Mouse (Mus musculus) gastrocnemius, postnatal 36 days (tissue): ENCODE data around the gene Fam129a. TPM values are rescaled to one million over a fixed set of nuclear protein-coding genes. Genes with fewer than 3 reads are reported as not detected.
A peak's percentile ranks its signal among the peaks of the same experiment; 100 is the strongest.
"Not testable (repeated sequence)": the region's sequence is repeated elsewhere in the genome, so short reads cannot be mapped to it uniquely, and the experiment has no call there.

Experiments
- DNase-seq, 2 experiments: peaks; one replicate each; pipeline ENCODE4 v3.0.0; 2022
- intact Hi-C: fragments of 180-260 bp; cut with DNase I; formaldehyde crosslinking; loops from one replicate; pipeline ENCODE4 v1.15.1; 2025
- total RNA-seq, 2 experiments: library from RNA; stranded (reverse); gene quantifications; 2 replicates each; pipeline ENCODE4 v1.2.3; 2021

The Fam129a gene
- total RNA-seq, 2 experiments from 2014 or later, result 9.5 to 10.4 TPM

DNA sequence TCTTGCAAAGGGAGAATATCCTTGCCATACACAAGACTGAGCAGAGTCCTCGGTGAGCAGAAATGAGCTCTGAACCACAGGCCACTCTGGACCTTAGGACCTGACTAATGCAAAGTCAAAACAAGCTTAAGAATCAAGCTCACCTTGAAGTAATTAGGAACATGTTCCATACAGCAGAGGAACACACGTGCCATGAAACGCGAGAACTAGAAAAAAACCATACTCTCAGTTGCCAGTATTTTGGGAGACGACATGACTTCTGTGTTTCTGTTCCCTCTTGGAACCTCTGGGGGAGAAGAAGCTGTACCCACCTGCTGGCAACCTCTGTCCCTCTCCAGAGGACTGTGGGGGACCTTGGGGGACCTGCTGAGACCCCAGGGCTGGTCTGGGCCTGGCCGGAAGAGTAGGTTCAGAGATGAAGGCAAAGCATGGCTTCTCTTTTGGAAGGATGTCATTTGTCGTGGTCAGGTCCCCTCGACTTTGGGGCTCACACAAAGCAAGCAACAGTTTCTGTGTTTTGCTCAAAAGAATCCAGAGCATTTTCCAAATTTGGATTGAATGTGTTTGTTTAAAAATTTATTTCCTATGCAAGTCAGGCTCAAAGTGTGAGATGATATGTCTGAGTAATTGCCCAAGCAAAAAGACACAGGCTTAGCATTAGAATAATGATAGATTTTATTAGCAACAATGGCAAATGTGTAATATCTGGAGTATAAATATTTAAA is 12.6 kb downstream of the Fam129a start:
- intact Hi-C loops, result no loop called here
- no peak for DNase-seq

DNA sequence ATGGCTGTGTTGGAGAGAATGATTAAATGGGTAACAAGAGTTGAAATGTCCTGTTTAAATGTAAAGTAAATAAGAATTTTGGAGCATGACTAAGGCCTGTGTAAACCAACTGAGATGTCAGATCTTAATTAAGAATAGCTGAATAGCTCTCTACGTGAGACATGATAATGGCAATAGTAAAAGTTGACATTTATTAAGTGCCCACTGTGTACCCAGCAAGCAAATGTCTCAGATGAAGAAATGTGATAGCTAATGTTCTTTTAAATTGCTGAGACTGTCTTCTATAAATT is 13.1 kb downstream of the Fam129a start:
- intact Hi-C loops, result no loop called here
- DNase-seq, result no peak

DNA sequence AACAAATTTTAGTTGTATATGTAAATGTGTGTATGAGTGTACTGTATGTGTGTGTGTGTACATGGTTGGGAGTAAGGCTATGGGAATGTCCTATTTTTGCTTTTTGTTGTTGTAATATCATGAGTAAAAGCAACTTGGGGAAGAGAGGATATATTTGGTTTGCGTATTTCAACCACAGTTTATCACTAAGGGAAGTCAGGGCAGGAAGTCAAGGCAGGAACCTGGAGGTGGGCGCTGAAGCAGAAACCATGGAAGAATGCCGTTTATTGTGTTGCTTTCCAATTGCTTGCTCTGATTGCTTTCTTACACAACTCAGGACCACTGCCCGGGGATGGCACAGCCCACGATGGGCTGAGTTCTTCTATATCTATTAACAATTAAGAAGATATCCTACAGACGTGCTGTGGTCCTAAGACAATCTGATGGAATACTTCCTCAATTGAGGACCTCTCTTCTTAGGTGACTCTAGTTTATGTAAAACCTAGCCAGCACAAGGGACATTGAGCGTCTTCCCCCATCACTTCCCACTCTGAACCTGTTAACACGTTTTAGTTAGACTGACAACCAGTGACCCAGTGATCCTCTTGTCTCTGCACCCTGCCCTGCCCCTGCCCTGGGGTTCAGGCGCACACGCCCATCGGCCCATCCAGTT is 13.7 kb downstream of the Fam129a start:
- DNase-seq, result no peak
- intact Hi-C loops, result no loop called here

DNA sequence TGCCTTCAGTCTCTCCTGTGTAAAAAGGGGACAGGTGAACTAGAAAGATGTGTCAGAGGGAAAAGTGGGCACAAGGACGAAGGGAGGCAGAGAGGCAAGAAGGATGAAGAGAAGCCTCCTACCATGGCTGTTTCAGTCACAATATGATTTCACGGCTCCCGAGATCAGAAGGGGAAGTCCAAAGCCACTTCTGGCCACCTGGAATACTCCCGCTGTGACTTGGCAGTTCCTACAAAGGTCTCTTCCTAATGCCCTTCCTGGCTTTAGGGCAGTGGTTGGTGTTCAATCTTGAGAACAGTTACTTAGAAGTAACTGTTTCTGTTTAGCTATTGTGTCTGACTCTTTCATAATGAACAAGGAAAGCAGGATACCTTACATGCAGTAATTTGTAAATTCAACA is 14.7 kb downstream of the Fam129a start:
- intact Hi-C loops, result no loop called here
- DNase-seq, result no peak

DNA sequence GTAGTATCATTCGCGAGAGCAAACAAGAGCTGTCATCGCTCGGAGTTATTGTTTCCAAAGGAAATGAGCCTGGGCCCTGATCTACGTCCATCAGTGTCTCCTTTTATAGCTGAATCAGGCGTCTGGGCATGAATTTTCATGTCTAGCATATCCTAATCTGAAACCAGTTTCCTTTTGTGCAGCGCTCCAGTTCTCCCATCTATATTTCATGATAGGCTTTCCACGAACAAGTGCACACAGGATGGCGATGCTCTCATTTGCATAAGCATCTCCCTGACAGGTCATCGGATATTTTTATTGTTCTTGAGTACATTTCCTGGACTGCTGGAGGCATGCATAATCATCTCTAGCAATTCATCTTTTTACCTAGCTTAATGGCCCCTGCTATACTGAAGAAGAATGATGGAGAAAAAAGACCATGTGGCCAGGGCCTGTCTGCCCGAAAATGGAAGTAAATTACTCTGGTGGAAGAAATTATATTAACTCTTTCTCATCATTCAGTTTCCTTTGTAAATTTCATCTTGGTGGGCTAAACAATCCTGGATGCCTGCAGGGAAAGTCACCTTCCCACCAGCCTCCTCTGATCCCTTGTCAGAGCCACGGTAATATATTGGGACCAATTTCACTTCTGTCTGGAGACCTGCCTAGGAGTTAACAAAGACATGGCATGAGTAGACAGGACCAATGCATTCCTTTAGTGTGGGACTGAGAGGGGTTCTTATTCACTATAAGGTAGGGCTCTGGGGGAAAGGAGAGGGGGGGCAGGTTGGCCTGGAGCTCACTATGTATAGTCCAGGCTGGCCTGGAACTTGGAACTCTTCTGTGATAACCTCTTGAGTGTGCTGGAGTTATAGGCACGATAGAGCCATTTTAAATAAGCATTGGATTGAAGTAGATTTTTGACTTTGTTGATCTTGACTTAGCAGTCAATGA is 21.4 kb downstream of the Fam129a start:
- intact Hi-C loops, result no loop called here
- no peak for DNase-seq

DNA sequence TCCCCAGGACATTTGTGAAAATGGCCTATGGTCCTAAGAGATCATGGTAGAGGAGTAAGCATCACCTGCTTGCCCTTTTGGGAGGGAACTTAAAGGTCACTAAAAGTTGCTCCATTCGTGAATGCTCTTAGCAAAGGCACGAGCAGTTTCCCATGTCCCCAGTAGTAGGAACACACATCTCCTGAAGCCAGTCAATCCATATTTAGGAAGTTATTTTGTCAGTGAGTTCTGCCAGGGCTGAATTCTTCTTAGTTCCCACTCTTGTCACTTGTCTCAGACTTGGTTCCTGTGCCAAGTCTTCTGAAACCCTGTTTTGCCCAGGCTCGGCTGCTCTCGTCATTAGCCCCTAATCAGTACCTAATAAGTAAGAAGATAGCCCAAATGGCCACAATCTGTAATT is 23.9 kb downstream of the Fam129a start:
- intact Hi-C loops, result no loop called here
- no peak for DNase-seq

DNA sequence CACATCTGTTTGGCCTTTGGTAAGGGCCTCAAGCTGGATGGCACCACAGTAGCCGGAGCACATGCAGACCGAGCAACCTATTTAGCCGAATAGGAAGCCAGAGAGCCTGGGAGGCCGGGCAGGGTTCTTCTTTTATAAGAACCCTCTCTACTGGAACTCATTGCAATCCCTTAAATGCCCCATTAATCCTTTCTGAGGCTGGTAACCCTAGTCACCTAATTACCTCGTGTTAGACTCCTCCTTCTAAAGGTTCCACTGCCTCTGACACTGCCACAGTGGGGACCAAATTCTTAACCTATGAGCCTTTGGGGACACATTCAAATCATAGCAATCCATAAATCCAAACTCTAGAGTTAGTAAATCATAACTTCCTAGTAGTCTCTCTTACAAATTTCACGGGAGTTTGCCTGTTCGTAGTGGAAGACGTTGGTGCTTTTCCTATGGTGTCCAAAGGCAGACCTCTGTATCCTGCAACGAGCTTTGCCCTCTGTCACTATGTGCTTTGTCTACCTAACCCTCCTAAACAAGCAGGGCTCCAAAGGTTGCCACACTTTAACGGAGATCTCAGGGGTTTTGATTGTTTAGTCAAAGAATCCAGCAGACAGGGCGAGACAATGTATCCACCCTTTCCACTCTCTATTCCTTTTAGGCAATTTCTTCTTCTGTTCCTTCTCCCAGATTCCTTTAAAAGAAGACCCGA is 24.8 kb downstream of the Fam129a start:
- intact Hi-C loops, result no loop called here
- no peak for DNase-seq

DNA sequence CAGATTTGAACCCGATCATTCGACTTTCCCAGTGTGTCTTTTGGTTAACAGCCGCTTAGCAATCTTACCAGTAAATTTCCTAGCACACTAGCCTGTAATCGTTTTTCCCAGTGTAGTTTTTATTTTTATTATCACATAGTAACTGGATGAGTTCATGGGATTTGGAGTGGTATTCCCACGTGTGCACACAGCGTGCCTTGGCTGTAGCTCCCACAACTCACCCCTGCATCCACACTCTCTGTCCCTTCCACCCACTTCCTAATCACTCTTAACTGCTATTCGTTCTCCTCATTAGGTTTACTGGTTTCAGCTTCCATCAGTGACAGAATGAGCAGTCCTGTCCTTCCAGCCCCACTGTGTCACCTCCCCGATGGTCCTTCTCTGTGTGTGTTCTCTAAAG is 25.6 kb downstream of the Fam129a start:
- DNase-seq, result peak in 1 of 2 experiments; percentile 24

DNA sequence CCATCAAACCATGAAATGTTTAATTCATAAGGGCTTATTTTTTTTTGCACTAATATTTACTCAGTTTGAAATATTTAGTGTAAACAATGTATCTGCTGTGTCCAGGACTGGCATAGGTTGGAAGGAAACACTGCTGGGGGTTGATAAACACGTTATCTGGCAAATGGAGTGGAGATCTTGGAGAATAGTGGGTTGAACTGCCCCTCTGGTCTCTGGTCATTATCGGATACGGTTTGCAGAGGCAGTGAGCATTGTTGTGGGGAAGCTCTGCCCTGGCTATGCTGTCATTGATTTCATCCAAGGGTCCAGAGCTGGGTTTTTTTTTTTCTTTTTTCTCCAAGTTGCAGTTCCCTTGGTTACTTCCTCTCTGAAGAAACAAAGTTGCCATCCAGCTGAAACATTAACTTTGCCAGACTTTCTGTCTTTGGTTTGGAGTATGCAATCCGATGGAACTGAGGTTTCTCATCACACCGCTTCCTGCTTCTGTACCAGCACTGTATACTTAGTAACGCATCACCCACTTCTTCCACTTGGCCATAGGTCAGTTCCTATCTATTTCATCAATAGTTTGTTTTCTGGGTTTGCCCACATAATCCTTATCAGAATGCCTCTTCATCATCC is 26.8 kb downstream of the Fam129a start:
- intact Hi-C loops, result no loop called here
- DNase-seq, result no peak

More for the DNA sequence above, 25.6 kb downstream of the Fam129a start:
- intact Hi-C loops, result no loop called here

DNA sequence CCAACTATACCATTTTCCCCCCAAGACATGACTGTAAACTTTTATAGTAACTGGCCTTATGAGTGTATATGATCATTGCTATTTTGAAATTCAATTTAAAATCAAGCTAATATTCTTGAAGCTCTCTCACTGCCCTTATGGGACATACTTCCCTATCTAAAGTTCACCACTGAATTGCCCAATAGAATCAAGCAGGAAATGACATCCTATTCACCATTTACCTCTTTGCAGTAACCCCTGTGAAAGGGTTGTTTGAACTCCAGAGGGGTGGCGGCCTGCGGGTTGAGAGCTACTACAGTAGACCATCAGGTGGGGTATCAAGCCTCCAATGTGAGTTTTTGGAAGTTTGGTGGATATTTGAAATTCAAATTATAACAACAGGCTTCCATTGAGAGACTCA is 27.9 kb downstream of the Fam129a start:
- no peak for DNase-seq
- intact Hi-C loops, result no loop called here

DNA sequence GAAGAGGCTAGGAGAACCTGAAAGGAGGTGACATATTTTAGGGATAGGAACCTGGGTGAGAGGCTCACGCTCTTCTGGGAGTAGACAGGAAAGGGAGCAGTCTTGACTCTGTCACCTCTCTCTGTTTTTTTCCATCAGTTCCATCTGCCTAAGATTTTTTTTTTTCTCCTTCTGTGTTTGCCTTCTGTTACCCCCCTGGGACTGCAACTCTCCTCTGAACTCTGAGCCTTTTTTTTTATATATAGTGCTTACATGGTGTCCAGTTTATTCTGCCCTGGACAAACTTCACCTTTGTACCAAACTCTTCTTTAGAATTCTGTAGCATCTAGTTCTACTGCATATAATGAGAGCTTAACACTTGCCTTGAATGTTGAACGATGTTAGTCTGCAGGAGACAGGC is 33.3 kb downstream of the Fam129a start:
- intact Hi-C loops, result no loop called here
- no peak for DNase-seq

DNA sequence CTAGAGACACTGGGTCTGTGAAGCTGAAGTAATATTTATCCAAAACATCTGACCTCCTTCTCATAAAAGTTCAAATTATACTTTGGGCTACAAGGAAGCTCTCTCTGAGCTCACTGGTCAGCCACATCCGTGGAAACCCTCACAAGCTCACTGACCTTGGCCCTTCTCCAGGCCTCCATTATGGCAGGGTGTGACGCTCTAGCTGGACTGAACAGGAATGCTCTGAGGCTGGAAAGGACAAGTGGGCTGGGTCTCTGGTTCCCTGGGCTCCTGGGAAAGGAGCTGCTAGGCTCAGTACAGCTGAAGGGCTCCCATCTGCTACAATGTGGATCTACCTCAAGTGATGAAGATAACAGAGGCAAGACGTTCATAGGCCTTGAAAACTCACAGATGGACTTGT is 37.0 kb downstream of the Fam129a start:
- intact Hi-C loops, result not testable (repeated sequence)
- DNase-seq, result peak; percentile 57 to 78

DNA sequence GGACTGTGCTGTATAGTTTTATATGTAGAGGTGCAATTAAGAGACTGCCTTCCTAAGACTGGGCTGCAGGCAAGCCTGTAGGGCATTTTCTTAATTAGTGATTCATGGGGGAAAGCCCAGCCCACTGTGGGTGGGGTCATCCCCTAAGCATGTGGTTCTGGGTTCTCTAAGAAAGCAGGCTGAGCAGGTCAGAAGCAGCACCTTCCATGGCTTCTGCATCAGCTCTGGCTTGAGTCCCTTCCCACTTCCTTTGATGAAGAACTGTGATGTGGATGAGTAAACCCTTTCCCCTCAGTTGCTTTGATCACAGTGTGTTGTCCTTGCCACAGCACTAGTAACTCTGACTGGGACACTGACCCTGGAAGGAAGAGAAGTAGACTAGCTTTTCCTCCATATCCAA is 39.6 kb downstream of the Fam129a start:
- intact Hi-C loops, result no loop called here
- DNase-seq, result no peak

DNA sequence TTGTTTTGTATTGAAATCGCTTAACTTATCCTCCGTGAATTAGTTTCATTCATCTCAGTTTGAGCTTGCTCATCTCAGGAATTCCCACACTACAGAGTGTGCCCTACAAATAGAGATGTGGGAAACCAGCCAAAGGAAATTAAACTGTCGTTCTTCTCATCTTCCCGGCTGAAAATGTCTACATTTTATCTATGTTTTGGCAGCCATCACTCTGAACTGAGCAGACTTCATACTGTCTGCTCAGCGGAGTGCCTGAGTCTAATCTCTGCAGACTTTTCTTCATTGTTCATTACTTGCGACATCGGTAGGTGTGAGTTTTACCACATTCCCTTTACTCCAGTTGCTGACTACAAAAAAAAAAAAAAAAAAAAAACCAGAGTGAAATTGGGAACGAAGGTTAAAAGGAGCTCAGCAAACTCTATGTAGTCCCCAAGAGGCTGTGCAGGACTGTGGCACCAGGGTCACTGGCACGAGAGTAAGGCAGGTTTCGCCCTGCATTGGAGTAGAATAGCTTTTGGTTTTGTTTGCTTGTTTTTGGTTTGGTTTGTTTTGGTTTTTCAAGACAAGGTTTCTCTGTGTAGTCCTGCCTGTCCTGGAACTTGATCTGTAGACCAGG is 43.4 kb downstream of the Fam129a start:
- intact Hi-C loops, result no loop called here
- DNase-seq, result no peak

DNA sequence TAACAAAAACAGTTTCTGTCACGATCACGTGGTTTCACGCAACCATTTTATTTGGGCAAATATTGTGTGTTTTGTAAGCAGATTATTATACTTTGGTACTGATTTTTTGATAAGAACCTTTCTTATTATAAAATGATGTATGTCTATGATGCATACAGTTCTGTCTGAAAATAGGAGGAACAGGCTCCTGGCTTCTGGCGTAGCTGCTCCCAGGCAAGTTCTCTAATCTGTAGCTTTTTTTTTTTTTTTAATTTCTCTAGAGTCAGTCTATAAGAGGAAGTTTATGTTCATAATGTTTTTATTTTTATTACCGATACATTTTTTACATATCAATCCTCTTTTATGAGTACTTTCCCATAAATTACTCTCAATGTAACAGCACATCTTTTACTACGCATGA is 44.6 kb downstream of the Fam129a start:
- DNase-seq, result no peak
- intact Hi-C loops, result no loop called here

DNA sequence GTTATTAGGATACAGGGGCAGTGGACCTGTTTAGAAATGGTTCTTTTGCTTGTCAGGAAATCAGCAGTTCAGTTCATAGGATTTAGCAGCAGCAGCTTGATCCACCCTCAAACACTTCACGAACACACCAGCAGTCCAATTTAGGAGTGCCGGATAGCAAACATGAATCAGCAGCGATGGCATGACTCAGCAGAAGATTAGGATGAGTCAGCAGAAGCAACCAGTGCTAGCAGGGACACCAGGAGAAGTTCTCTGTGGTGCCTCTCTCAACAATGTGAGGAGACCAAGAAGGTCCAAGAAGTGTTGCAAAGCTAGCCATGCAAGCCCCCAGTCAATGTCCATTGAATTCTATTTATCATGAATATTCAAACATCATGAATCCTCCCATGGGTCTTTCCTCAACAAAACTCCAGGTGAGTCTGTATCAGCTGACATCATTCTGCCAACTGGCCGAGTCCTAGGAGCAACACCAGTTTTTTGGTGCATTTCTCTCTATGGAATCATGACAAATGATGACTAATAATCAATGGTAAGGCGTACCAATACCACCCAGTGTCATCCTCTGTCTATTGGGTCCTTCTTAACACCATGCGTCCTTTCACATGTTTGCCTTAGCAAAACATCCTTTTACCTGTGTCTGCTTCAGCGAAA is 45.7 kb downstream of the Fam129a start:
- intact Hi-C loops, result no loop called here

DNA sequence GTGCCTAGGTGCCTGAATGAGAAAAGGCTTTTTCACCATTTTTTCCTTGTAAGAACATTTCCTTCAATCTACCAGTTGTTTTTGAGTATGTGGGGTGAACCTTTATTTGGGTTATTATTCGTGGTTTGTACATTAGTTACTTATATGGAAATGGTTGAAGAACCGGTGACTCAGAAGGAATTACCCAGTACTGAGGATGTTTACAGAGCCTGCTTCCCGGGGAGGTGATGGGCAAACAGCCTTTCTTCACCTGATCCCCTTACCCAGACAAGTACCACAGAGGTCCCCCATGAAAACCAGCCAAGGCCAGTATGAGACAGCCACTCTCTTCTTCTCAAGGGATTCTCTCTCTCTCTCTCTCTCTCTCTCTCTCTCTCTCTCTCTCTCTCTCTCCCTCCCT is 47.3 kb downstream of the Fam129a start:
- intact Hi-C loops, result no loop called here
- no peak for DNase-seq

More for the DNA sequence above, 45.7 kb downstream of the Fam129a start:
- DNase-seq, result no peak

DNA sequence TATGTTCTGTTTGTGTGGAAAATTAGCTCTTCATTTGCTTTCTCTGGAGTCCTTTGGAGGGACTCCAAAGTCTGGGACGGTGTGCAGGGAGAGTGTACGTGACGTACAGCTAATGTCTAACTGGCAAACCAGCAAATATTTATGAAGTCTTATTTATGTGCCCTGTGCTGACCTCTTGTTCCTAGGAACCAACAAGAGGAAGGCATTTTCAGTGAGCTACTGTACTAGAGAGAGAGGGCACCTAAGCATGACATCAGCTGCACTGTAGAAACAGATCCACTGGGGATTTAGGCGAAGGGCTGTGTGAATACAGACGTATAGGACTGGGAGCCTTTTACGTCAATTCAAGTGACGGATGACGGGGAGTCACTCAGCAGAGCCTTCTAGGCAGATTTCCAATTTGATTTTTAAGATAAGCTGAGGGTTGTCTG is 48.3 kb downstream of the Fam129a start:
- intact Hi-C loops, result no loop called here
- no peak for DNase-seq

DNA sequence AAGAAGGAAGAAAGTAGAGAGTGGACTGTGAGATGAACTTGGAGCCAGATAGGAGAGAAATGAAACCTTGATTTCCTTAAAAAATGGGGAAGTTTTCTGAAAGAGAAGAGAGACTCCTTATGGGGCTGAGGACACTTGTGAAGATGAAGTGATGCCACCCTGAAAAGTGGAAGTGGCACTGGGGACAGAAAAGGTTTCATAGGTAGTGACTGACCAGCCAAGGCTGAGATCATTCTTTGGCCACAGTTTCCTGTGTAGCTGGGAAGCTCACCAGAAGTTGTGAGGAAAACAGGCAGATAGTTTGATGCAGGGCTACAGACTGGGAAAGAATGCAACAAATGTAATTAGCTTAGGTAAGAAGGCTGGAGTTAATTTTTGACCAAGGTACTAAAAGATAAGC is 49.7 kb downstream of the Fam129a start:
- intact Hi-C loops, result no loop called here
- DNase-seq, result no peak
